Mouse (Mus musculus) limb, embryonic 12.5 days (tissue): Measurements from ENCODE around the gene Rgs8. TPM values are rescaled to one million over a fixed set of nuclear protein-coding genes. Genes with fewer than 3 reads are reported as not detected.
A peak's percentile ranks its signal among the peaks of the same experiment; 100 is the strongest.

Experiments used
- ATAC-seq: fragments of 200-750 bp; cut with Nextera tagmentation; 2 replicates; pipeline ENCODE4 v1.8.0; 2017; ENCODE audit warnings: low read depth, moderate TSS enrichment; ENCODE audit not compliant: insufficient number of reproducible peaks, insufficient read depth, low FRiP score, low TSS enrichment
- H3K27ac ChIP-seq: fragments of 300-500 bp; sonication (generic); 2 replicates; pipeline ENCODE4 v1.5.1; 2016; ENCODE audit warnings: mild to moderate bottlenecking, moderate library complexity
- H3K27me3 ChIP-seq: fragments of 300-500 bp; sonication (generic); 2 replicates; pipeline ENCODE4 v1.6.1; 2016; ENCODE audit warnings: mild to moderate bottlenecking, moderate library complexity
- H3K36me3 ChIP-seq: fragments of 300-500 bp; sonication (generic); 2 replicates; pipeline ENCODE4 v1.6.1; 2016; ENCODE audit warnings: mild to moderate bottlenecking, moderate library complexity
- H3K4me1 ChIP-seq: fragments of 300-500 bp; sonication (generic); replicated peaks from 2 replicates; pipeline ENCODE4 v1.6.1; 2016
- H3K4me2 ChIP-seq: fragments of 300-500 bp; sonication (generic); 2 replicates; pipeline ENCODE4 v1.6.1; 2016; ENCODE audit warnings: mild to moderate bottlenecking, moderate library complexity
- H3K4me3 ChIP-seq: fragments of 300-500 bp; sonication (generic); replicated peaks from 2 replicates; pipeline ENCODE4 v1.5.1; 2016; ENCODE audit warnings: mild to moderate bottlenecking
- H3K9ac ChIP-seq: fragments of 300-500 bp; sonication (generic); replicated peaks from 2 replicates; pipeline ENCODE4 v1.6.1; 2016; ENCODE audit warnings: mild to moderate bottlenecking, moderate library complexity
- H3K9me3 ChIP-seq: fragments of 300-500 bp; sonication (generic); 2 replicates; pipeline ENCODE4 v1.6.1; 2016; ENCODE audit warnings: mild to moderate bottlenecking, moderate library complexity
- WGBS: fragments of 180-500 bp; shearing (Covaris S2); methylation state at CpG from one replicate; pipeline ENCODE4 v1.1.7; 2016; 5-methylcytosine and 5-hydroxymethylcytosine counted together
- polyA plus RNA-seq: library from polyadenylated mRNA; unstranded; fragments of >200 nt; fragmentation: Nextera tagmentation; extraction: Ambion mirVana; gene quantifications from 2 replicates; pipeline ENCODE4 v1.2.1, GENCODE M21; 2016

Rgs8 gene
- polyA plus RNA-seq, 1 experiment from 2014 or later: 1.4 TPM

GRCm38 (mm10) chr1:153696093-153696492 lies 43.3 kb downstream of the Rgs8 start:
- WGBS: 78% methylated on average over 11 of the region's 11 CpGs
- Histone ChIP-seq H3K27me3 (no peaks in the 10 kb centered on the region), H3K4me2 (no peak overlapping the region), H3K4me3 (no peak overlapping the region), H3K27ac (no peak overlapping the region), H3K4me1 (peaks cover 37% of the 10 kb centered on the region), H3K36me3 (no peaks in the 10 kb centered on the region), H3K9ac (no peak overlapping the region), H3K9me3 (no peaks in the 10 kb centered on the region)
- ATAC-seq: no peak

- H3K4me1 ChIP-seq: peaks cover 40% of the 10 kb centered on the region
- WGBS: 91% methylated on average over 4 of the region's 4 CpGs
- no peak overlapping the region for H3K27ac ChIP-seq
- no peaks in the 10 kb centered on the region for H3K36me3 ChIP-seq
- H3K4me2 ChIP-seq: no peak overlapping the region
- no peaks in the 10 kb centered on the region for H3K27me3 ChIP-seq
- no peak overlapping the region for H3K4me3 ChIP-seq
- H3K9ac ChIP-seq: no peak overlapping the region
- no peaks in the 10 kb centered on the region for H3K9me3 ChIP-seq
- no peak for ATAC-seq
Observed at GRCm38 (mm10) chr1:153696541-153696940, 43.7 kb downstream of the Rgs8 start.

- Histone ChIP-seq H3K36me3 (no peaks in the 10 kb centered on the region), H3K27ac (0 out of 2 replicates have a peak overlapping the region, but pooled peaks have one; percentile 31), H3K27me3 (no peaks in the 10 kb centered on the region), H3K4me1 (peaks cover 51% of the 10 kb centered on the region), H3K4me3 (no peak overlapping the region), H3K4me2 (no peak overlapping the region), H3K9ac (no peak overlapping the region), H3K9me3 (no peaks in the 10 kb centered on the region)
- no peak for ATAC-seq
- WGBS: 57% methylated on average over 16 of the region's 16 CpGs
Observed at GRCm38 (mm10) chr1:153697581-153698251, 44.9 kb downstream of the Rgs8 start.

- no peak overlapping the region for H3K9ac ChIP-seq
- WGBS: 64% methylated on average over 7 of the region's 7 CpGs
- H3K27me3 ChIP-seq: no peaks in the 10 kb centered on the region
- no peak overlapping the region for H3K4me2 ChIP-seq
- no peak overlapping the region for H3K4me3 ChIP-seq
- H3K4me1 ChIP-seq: peaks cover 58% of the 10 kb centered on the region
- H3K27ac ChIP-seq: peak overlapping the region; percentile 35; the same call in 1 of the 2 replicates
- no peaks in the 10 kb centered on the region for H3K36me3 ChIP-seq
- no peaks in the 10 kb centered on the region for H3K9me3 ChIP-seq
- ATAC-seq: no peak
Observed at GRCm38 (mm10) chr1:153698311-153699084, 45.7 kb downstream of the Rgs8 start.

DNA sequence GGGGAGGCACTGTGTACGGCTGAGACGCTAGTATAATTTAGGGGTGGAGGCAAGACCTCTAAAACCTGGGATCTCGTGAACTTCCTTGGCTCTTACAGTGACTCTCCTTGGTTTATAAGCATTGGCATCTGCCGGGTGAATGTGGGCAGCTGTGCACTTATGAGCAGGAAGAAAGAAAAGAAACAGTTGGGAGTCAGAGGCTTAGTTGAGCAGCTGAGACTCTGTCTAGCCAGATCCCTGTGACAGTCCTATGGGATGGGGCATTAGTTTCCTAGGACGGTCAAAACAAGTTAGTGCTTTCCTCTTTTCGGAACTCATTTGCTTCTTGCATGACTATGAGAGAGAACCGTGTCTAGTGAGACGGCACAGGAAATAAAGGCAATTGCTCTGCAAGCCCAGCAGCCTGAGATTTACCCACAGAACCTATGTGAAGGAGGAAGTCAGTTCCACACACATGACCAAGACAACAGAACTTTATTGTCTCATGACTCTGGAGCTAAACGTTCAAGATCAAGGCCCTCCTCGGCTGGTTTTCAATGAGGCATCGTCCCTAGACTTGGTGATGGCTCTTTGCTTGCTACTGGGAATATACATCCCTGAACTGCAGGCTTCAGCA lies 47.7 kb downstream of the Rgs8 start:
- no peak for ATAC-seq
- no peak overlapping the region for H3K27ac ChIP-seq
- no peak overlapping the region for H3K9ac ChIP-seq
- 84% methylated on average over 11 of the region's 11 CpGs for WGBS
- H3K9me3 ChIP-seq: no peaks in the 10 kb centered on the region
- no peaks in the 10 kb centered on the region for H3K27me3 ChIP-seq
- H3K36me3 ChIP-seq: no peaks in the 10 kb centered on the region
- peaks cover 79% of the 10 kb centered on the region for H3K4me1 ChIP-seq
- H3K4me2 ChIP-seq: no peak overlapping the region
- no peak overlapping the region for H3K4me3 ChIP-seq

GRCm38 (mm10) chr1:153701461-153701860 lies 48.6 kb downstream of the Rgs8 start:
- no peaks in the 10 kb centered on the region for H3K9me3 ChIP-seq
- peaks cover 79% of the 10 kb centered on the region for H3K4me1 ChIP-seq
- H3K4me3 ChIP-seq: no peak overlapping the region
- WGBS: 96% methylated on average over 1 of the region's 1 CpGs
- H3K27me3 ChIP-seq: no peaks in the 10 kb centered on the region
- H3K36me3 ChIP-seq: no peaks in the 10 kb centered on the region
- H3K27ac ChIP-seq: no peak overlapping the region
- ATAC-seq: no peak
- no peak overlapping the region for H3K9ac ChIP-seq
- no peak overlapping the region for H3K4me2 ChIP-seq

- H3K36me3 ChIP-seq: no peaks in the 10 kb centered on the region
- H3K4me3 ChIP-seq: no peak overlapping the region
- WGBS: 36% methylated on average over 8 of the region's 8 CpGs
- no peaks in the 10 kb centered on the region for H3K9me3 ChIP-seq
- peaks cover 74% of the 10 kb centered on the region for H3K4me1 ChIP-seq
- H3K27ac ChIP-seq: peak overlapping the region; percentile 51
- peak; percentile 49 for ATAC-seq
- H3K27me3 ChIP-seq: no peaks in the 10 kb centered on the region
- no peak overlapping the region for H3K9ac ChIP-seq
- no peak overlapping the region for H3K4me2 ChIP-seq
Observed at GRCm38 (mm10) chr1:153702166-153702852, 49.5 kb downstream of the Rgs8 start.

- Histone ChIP-seq H3K4me1 (peaks cover 67% of the 10 kb centered on the region), H3K36me3 (no peaks in the 10 kb centered on the region), H3K27ac (peak overlapping the region; percentile 59), H3K27me3 (no peaks in the 10 kb centered on the region), H3K9me3 (no peaks in the 10 kb centered on the region), H3K4me2 (peak overlapping the region; percentile 20; the same call in 1 of the 2 replicates), H3K4me3 (no peak overlapping the region), H3K9ac (no peak overlapping the region)
- no peak for ATAC-seq
- WGBS: 68% methylated on average over 8 of the region's 8 CpGs
Observed at GRCm38 (mm10) chr1:153702853-153703410, 50.1 kb downstream of the Rgs8 start.

- peak overlapping the region; percentile 20 for H3K4me2 ChIP-seq
- no peaks in the 10 kb centered on the region for H3K9me3 ChIP-seq
- peaks cover 63% of the 10 kb centered on the region for H3K4me1 ChIP-seq
- no peaks in the 10 kb centered on the region for H3K36me3 ChIP-seq
- H3K27ac ChIP-seq: peak overlapping the region; percentile 59
- H3K9ac ChIP-seq: no peak overlapping the region
- ATAC-seq: peak; percentile 53; the same call in 1 of the 2 replicates
- WGBS: 11% methylated on average over 12 of the region's 12 CpGs
- H3K27me3 ChIP-seq: no peaks in the 10 kb centered on the region
- no peak overlapping the region for H3K4me3 ChIP-seq
Observed at GRCm38 (mm10) chr1:153703445-153703991, 50.7 kb downstream of the Rgs8 start.

DNA sequence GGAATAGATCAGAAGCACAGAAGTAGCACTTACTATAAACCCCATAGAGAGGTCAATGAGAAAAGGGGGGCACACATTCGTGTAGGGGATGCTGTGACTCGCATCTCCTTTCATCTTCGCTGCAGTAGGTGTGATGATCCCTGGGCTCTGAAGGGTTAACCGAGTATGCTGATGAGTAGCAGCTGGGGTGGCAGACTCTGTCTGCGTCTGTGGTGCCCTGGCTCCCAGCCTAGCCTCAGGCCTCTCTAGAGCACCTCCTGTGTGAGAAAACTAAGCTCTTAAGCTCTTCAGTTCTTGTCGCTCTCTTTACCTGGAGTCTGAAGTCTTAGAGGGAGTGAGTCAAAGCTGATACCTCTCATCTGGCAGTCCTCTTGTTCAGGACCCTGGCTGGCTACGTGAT lies 51.3 kb downstream of the Rgs8 start:
- Histone ChIP-seq H3K27me3 (no peaks in the 10 kb centered on the region), H3K4me3 (no peak overlapping the region), H3K27ac (0 out of 2 replicates have a peak overlapping the region, but pooled peaks have one; percentile 59), H3K4me1 (peaks cover 57% of the 10 kb centered on the region), H3K36me3 (no peaks in the 10 kb centered on the region), H3K9me3 (no peaks in the 10 kb centered on the region), H3K9ac (no peak overlapping the region), H3K4me2 (peak overlapping the region; percentile 20; the same call in 1 of the 2 replicates)
- WGBS: 9% methylated on average over 7 of the region's 7 CpGs
- ATAC-seq: no peak
